Mouse (Mus musculus): Measurements from ENCODE around the gene Kdm7a. TPM values are rescaled to one million over a fixed set of nuclear protein-coding genes. Genes with fewer than 3 reads are reported as not detected.

Gene Kdm7a
- total RNA-seq, 2 experiments from 2014 or later = 38.7 to 39.9 TPM

GRCm38 (mm10) chr6:39209677-39210076, 3.1 kb upstream of the Kdm7a start:
- intact Hi-C loops (cut with DNase I) = no loop called here
- peak in 1 of 2 experiments; percentile 55 for DNase-seq (ENCODE audit: low spot score in 2 of 2)

- no peak for DNase-seq (ENCODE audit: low spot score in 2 of 2)
- intact Hi-C loops (cut with DNase I) = no loop called here
Observed at GRCm38 (mm10) chr6:39208181-39208580, 1.6 kb upstream of the Kdm7a start.

- intact Hi-C loops (cut with DNase I) = loop anchor here (1.0 to 2.0 kb wide), 2 partner anchors 51 to 138 kb away; no protein-coding TSS in a partner anchor
- DNase-seq (ENCODE audit: low spot score in 2 of 2) = no peak
Observed at GRCm38 (mm10) chr6:39205650-39206580, 674 bp downstream of the Kdm7a start.

- intact Hi-C loops (cut with DNase I) = loop anchor here (1.0 kb wide), 1 partner anchor 139 kb away; no protein-coding TSS in a partner anchor
- peak; percentile 51 to 60 for DNase-seq (ENCODE audit: low spot score in 2 of 2)
Observed at GRCm38 (mm10) chr6:39205064-39205649, 1.4 kb downstream of the Kdm7a start.

- DNase-seq (ENCODE audit: low spot score in 2 of 2) = no peak
- intact Hi-C loops (cut with DNase I) = no loop called here
Observed at GRCm38 (mm10) chr6:39204444-39204843, 2.1 kb downstream of the Kdm7a start.

- intact Hi-C loops (cut with DNase I) = no loop called here
- DNase-seq (ENCODE audit: low spot score in 2 of 2) = no peak
Observed at GRCm38 (mm10) chr6:39203236-39203635, 3.4 kb downstream of the Kdm7a start.

GRCm38 (mm10) chr6:39193006-39193405, 13.6 kb downstream of the Kdm7a start:
- no peak for DNase-seq (ENCODE audit: low spot score in 2 of 2)
- intact Hi-C loops (cut with DNase I) = no loop called here

- intact Hi-C loops (cut with DNase I) = no loop called here
Observed at GRCm38 (mm10) chr6:39191518-39191917, 15.1 kb downstream of the Kdm7a start.

GRCm38 (mm10) chr6:39187227-39187626, 19.4 kb downstream of the Kdm7a start:
- no peak for DNase-seq (ENCODE audit: low spot score in 2 of 2)
- intact Hi-C loops (cut with DNase I) = loop anchor here (5.0 kb wide), 1 partner anchor 155 kb away; no protein-coding TSS in a partner anchor

More at GRCm38 (mm10) chr6:39191518-39191917, 15.1 kb downstream of the Kdm7a start:
- no peak for DNase-seq (ENCODE audit: low spot score in 2 of 2)

GRCm38 (mm10) chr6:39169089-39169488, 37.5 kb downstream of the Kdm7a start:
- no peak for DNase-seq (ENCODE audit: low spot score in 2 of 2)
- intact Hi-C loops (cut with DNase I) = no loop called here

GRCm38 (mm10) chr6:39164891-39165290, 41.7 kb downstream of the Kdm7a start:
- intact Hi-C loops (cut with DNase I) = no loop called here
- DNase-seq (ENCODE audit: low spot score in 2 of 2) = no peak

GRCm38 (mm10) chr6:39161975-39162374, 44.6 kb downstream of the Kdm7a start:
- intact Hi-C loops (cut with DNase I) = no loop called here
- no peak for DNase-seq (ENCODE audit: low spot score in 2 of 2)

- peak in 1 of 2 experiments; percentile 20 for DNase-seq (ENCODE audit: low spot score in 2 of 2)
Observed at GRCm38 (mm10) chr6:39146041-39146440, 60.5 kb downstream of the Kdm7a start.

GRCm38 (mm10) chr6:39132556-39132955, 74.0 kb downstream of the Kdm7a start:
- no peak for DNase-seq (ENCODE audit: low spot score in 2 of 2)
- intact Hi-C loops (cut with DNase I) = no loop called here

More at GRCm38 (mm10) chr6:39146041-39146440, 60.5 kb downstream of the Kdm7a start:
- intact Hi-C loops (cut with DNase I) = loop anchor here (2.0 kb wide), 1 partner anchor 199 kb away; no protein-coding TSS in a partner anchor

GRCm38 (mm10) chr6:39131480-39131879, 75.1 kb downstream of the Kdm7a start:
- intact Hi-C loops (cut with DNase I) = no loop called here
- DNase-seq (ENCODE audit: low spot score in 2 of 2) = no peak

GRCm38 (mm10) chr6:39124719-39125118, 81.9 kb downstream of the Kdm7a start:
- DNase-seq (ENCODE audit: low spot score in 2 of 2) = no peak
- intact Hi-C loops (cut with DNase I) = no loop called here

- intact Hi-C loops (cut with DNase I) = no loop called here
- no peak for DNase-seq (ENCODE audit: low spot score in 2 of 2)
Observed at GRCm38 (mm10) chr6:39120685-39121084, 85.9 kb downstream of the Kdm7a start.

- intact Hi-C loops (cut with DNase I) = no loop called here
- no peak for DNase-seq (ENCODE audit: low spot score in 2 of 2)
Observed at GRCm38 (mm10) chr6:39118456-39118881, 88.1 kb downstream of the Kdm7a start.

GRCm38 (mm10) chr6:39117584-39118455, 88.8 kb downstream of the Kdm7a start, which contains the start of gene Parp12:
Gene Parp12, minus strand, starts transcription at chr6:39118349.
- intact Hi-C loops (cut with DNase I) = no loop called here
- DNase-seq (ENCODE audit: low spot score in 2 of 2) = peak; percentile 38 to 46
